Mouse (Mus musculus) limb, embryonic 14.5 days (tissue): ENCODE results near the gene Syt2. TPM values are rescaled to one million over a fixed set of nuclear protein-coding genes. Genes with fewer than 3 reads are reported as not detected.

Experiments
- ATAC-seq: fragments of 200-750 bp; cut with Nextera tagmentation; 2 replicates; pipeline ENCODE4 v1.8.0; 2017; ENCODE audit warnings: low read depth, moderate number of reproducible peaks, moderate TSS enrichment; ENCODE audit not compliant: low FRiP score
- DNase-seq: peaks from one replicate; pipeline ENCODE4 v3.0.0-alpha.2; 2015; ENCODE audit warnings: low spot score
- H3K27ac ChIP-seq: fragments of 300-500 bp; sonication (generic); replicated peaks from 2 replicates; pipeline ENCODE4 v1.5.1; 2014; ENCODE audit warnings: low read depth, mild to moderate bottlenecking, low read length, moderate library complexity, mixed read lengths
- H3K27me3 ChIP-seq: fragments of 300-500 bp; sonication (generic); 2 replicates; pipeline ENCODE4 v1.6.1; 2014; ENCODE audit warnings: low read length, mixed read lengths; ENCODE audit not compliant: control insufficient read depth, insufficient read depth
- H3K36me3 ChIP-seq: fragments of 300-500 bp; sonication (generic); 2 replicates; pipeline ENCODE4 v1.6.1; 2014; ENCODE audit warnings: mild to moderate bottlenecking, low read length, moderate library complexity, mixed read lengths; ENCODE audit not compliant: control insufficient read depth, insufficient read depth
- H3K4me1 ChIP-seq: fragments of 300-500 bp; sonication (generic); 2 replicates; pipeline ENCODE4 v1.6.1; 2014; ENCODE audit warnings: antibody characterized with exemption, low read length, mixed read lengths; ENCODE audit not compliant: control insufficient read depth, insufficient read depth
- H3K4me2 ChIP-seq: fragments of 300-500 bp; sonication (generic); replicated peaks from 2 replicates; pipeline ENCODE4 v1.6.1; 2014; ENCODE audit warnings: low read depth, mild to moderate bottlenecking, low read length, moderate library complexity; ENCODE audit not compliant: severe bottlenecking
- H3K4me3 ChIP-seq: fragments of 300-500 bp; sonication (generic); replicated peaks from 2 replicates; pipeline ENCODE4 v1.5.1; 2014; ENCODE audit warnings: low read length
- H3K9ac ChIP-seq: fragments of 300-500 bp; sonication (generic); 2 replicates; pipeline ENCODE4 v1.6.1; 2014; ENCODE audit warnings: mild to moderate bottlenecking, low read depth, low read length, moderate library complexity; ENCODE audit not compliant: severe bottlenecking
- H3K9me3 ChIP-seq: fragments of 300-500 bp; sonication (generic); 2 replicates; pipeline ENCODE4 v1.6.1; 2016; ENCODE audit warnings: low read length; ENCODE audit not compliant: control insufficient read depth
- POLR2A ChIP-seq: fragments of 200-500 bp; IDR thresholded peaks from 2 replicates; pipeline ENCODE4 v1.8.0; 2012; ENCODE audit warnings: inconsistent platforms, mild to moderate bottlenecking, moderate library complexity, borderline replicate concordance; ENCODE audit not compliant: insufficient read depth, insufficient read length; ENCODE audit errors: extremely low read depth
- WGBS: fragments of 180-500 bp; shearing (Covaris S2); extraction: QIAGEN DNeasy Blood & Tissue Kit; methylation state at CpG from one replicate; pipeline ENCODE4 v1.1.7; 2014; 5-methylcytosine and 5-hydroxymethylcytosine counted together
- polyA plus RNA-seq, 2 experiments: library from polyadenylated mRNA; depleted of rRNA in 1 of 2; stranded (reverse) in 1 of 2; unstranded in 1 of 2; fragments of >200 nt; fragmentation: Nextera tagmentation in 1 of 2; extraction: Ambion mirVana in 1 of 2; gene quantifications; 2 replicates each; pipeline versions ENCODE4 v1.2.1 to v1.2.3; 2012 to 2014

Syt2 gene
- polyA plus RNA-seq, 2 experiments = 0.44 to 1.5 TPM

- peak overlapping the region; percentile 55 for H3K27ac ChIP-seq
- 26% methylated on average over 7 of the region's 7 CpGs for WGBS
- ATAC-seq = no peak
Observed at GRCm38 (mm10) chr1:134788096-134788495, 141.6 kb downstream of the Syt2 start.

GRCm38 (mm10) chr1:134790716-134791439 is 144.4 kb downstream of the Syt2 start:
- H3K9ac ChIP-seq = no peak overlapping the region
- no peak for TF ChIP-seq POLR2A
- H3K4me2 ChIP-seq = no peak overlapping the region
- no peak overlapping the region for H3K4me3 ChIP-seq
- WGBS = 81% methylated on average over 2 of the region's 2 CpGs
- ATAC-seq = no peak
- peaks cover 19% of the 10 kb centered on the region for H3K4me1 ChIP-seq
- no peak for DNase-seq
- no peaks in the 10 kb centered on the region for H3K27me3 ChIP-seq
- no peaks in the 10 kb centered on the region for H3K36me3 ChIP-seq
- H3K9me3 ChIP-seq = no peaks in the 10 kb centered on the region
- H3K27ac ChIP-seq = no peak overlapping the region

More at GRCm38 (mm10) chr1:134788096-134788495, 141.6 kb downstream of the Syt2 start:
- Histone ChIP-seq H3K36me3 (no peaks in the 10 kb centered on the region), H3K9ac (no peak overlapping the region), H3K27me3 (no peaks in the 10 kb centered on the region), H3K4me3 (no peak overlapping the region), H3K4me1 (peaks cover 22% of the 10 kb centered on the region), H3K4me2 (no peak overlapping the region), H3K9me3 (no peaks in the 10 kb centered on the region)
- TF ChIP-seq POLR2A = no peak
- DNase-seq = no peak

GRCm38 (mm10) chr1:134791456-134791855 is 145.0 kb downstream of the Syt2 start:
- Histone ChIP-seq H3K36me3 (no peaks in the 10 kb centered on the region), H3K4me1 (peaks cover 18% of the 10 kb centered on the region), H3K4me3 (no peak overlapping the region), H3K9ac (no peak overlapping the region), H3K27ac (no peak overlapping the region), H3K4me2 (no peak overlapping the region), H3K9me3 (no peaks in the 10 kb centered on the region), H3K27me3 (no peaks in the 10 kb centered on the region)
- ATAC-seq (no peak), DNase-seq (no peak)
- TF ChIP-seq POLR2A = no peak

- no peak overlapping the region for H3K4me2 ChIP-seq
- peaks cover 8% of the 10 kb centered on the region; the same call in 1 of the 2 replicates for H3K4me1 ChIP-seq
- TF ChIP-seq POLR2A = no peak
- no peak overlapping the region for H3K4me3 ChIP-seq
- H3K9ac ChIP-seq = no peak overlapping the region
- no peaks in the 10 kb centered on the region for H3K27me3 ChIP-seq
- 94% methylated on average over 1 of the region's 1 CpGs for WGBS
- ATAC-seq (no peak), DNase-seq (no peak)
- H3K9me3 ChIP-seq = no peaks in the 10 kb centered on the region
- no peaks in the 10 kb centered on the region; the same call in 1 of the 2 replicates for H3K36me3 ChIP-seq
- H3K27ac ChIP-seq = no peak overlapping the region
Observed at GRCm38 (mm10) chr1:134796076-134796475, 149.6 kb downstream of the Syt2 start.

GRCm38 (mm10) chr1:134796536-134796935 is 150.1 kb downstream of the Syt2 start:
- WGBS = 85% methylated on average over 3 of the region's 3 CpGs
- H3K27me3 ChIP-seq = no peaks in the 10 kb centered on the region
- no peak for TF ChIP-seq POLR2A
- H3K4me2 ChIP-seq = no peak overlapping the region
- H3K4me3 ChIP-seq = no peak overlapping the region
- H3K9me3 ChIP-seq = no peaks in the 10 kb centered on the region
- no peak overlapping the region for H3K27ac ChIP-seq
- ATAC-seq = no peak
- peaks cover 13% of the 10 kb centered on the region for H3K4me1 ChIP-seq
- no peak overlapping the region for H3K9ac ChIP-seq
- H3K36me3 ChIP-seq = no peaks in the 10 kb centered on the region; the same call in 1 of the 2 replicates
- DNase-seq = no peak
